18 mouse cellular contexts compared by ENCODE assay signal in the genomic region with DNA sequence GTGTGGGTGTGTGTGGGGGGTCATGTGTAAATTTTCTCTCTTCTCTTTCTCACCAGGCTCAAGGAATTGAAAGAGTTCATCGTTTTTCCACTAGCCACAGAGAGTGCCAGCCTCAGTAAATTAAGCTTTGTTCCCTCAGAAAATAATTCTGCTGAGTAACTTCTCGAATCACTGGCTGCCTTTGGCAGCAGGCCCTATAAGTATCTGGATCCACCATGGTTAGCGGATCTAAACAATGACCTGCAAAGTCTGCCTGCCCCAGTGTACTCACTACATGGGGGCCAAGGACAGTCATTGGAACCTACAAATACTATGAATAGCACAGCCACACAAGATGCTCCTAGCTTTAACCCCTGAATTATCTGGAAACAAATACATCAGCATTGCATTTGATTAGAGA.
"Had no signal": no experiment of that assay in that cellular context is flagged by ENCODE, and none has a peak within 500 bp of the region (broad histone marks: within the 10 kb centered on the region; RNA-seq: fewer than 3 reads in every experiment).

No protein-coding gene starts in this region.

- H3K4me2 ChIP-seq: limb, embryonic 12.5 days; liver, embryonic 13.5 days; lung, embryonic 15.5 days; neural tube, embryonic 12.5 days had no signal

- ATAC-seq: liver, postnatal 0 days had no signal

- H3K4me1 ChIP-seq: limb, embryonic 12.5 days; liver, embryonic 13.5 days; lung, embryonic 15.5 days; megakaryocyte, embryonic 14.5 days; neural tube, embryonic 12.5 days had no signal

- H3K9ac ChIP-seq: limb, embryonic 12.5 days; liver, embryonic 13.5 days; liver, postnatal 0 days; lung, embryonic 15.5 days; neural tube, embryonic 12.5 days had no signal

- H3K27ac ChIP-seq: layer of hippocampus, adult 2 months; limb, embryonic 12.5 days; liver, embryonic 13.5 days; lung, embryonic 15.5 days; macrophage; neural tube, embryonic 12.5 days had no signal

- H3K36me3 ChIP-seq: limb, embryonic 12.5 days; liver, embryonic 13.5 days; lung, embryonic 15.5 days; neural tube, embryonic 12.5 days had no signal

- H3K9me3 ChIP-seq: limb, embryonic 12.5 days; liver, embryonic 13.5 days; lung, embryonic 15.5 days; megakaryocyte, embryonic 14.5 days; neural tube, embryonic 12.5 days had no signal

- H3K4me3 ChIP-seq: layer of hippocampus, adult 2 months; limb, embryonic 12.5 days; liver, embryonic 13.5 days; lung, embryonic 15.5 days; megakaryocyte, embryonic 14.5 days; myocyte; neural tube, embryonic 12.5 days had no signal

- DNase-seq: kidney, postnatal 10 days; kidney, postnatal 4 days; liver; liver, embryonic 13.5 days; liver, postnatal 0 days; lung, postnatal 14 days; retina, postnatal 1 day; right cerebral cortex, postnatal 4 days; spleen, adult 18-20 months; thymus, adult 18-20 months; thymus, postnatal 14 days had no signal

- H3K27me3 ChIP-seq: limb, embryonic 12.5 days; liver, embryonic 13.5 days; lung, embryonic 15.5 days; megakaryocyte, embryonic 14.5 days; neural tube, embryonic 12.5 days had no signal
